Mouse (Mus musculus): Measurements from ENCODE around the gene Zbtb6.

Zbtb6 gene

DNA sequence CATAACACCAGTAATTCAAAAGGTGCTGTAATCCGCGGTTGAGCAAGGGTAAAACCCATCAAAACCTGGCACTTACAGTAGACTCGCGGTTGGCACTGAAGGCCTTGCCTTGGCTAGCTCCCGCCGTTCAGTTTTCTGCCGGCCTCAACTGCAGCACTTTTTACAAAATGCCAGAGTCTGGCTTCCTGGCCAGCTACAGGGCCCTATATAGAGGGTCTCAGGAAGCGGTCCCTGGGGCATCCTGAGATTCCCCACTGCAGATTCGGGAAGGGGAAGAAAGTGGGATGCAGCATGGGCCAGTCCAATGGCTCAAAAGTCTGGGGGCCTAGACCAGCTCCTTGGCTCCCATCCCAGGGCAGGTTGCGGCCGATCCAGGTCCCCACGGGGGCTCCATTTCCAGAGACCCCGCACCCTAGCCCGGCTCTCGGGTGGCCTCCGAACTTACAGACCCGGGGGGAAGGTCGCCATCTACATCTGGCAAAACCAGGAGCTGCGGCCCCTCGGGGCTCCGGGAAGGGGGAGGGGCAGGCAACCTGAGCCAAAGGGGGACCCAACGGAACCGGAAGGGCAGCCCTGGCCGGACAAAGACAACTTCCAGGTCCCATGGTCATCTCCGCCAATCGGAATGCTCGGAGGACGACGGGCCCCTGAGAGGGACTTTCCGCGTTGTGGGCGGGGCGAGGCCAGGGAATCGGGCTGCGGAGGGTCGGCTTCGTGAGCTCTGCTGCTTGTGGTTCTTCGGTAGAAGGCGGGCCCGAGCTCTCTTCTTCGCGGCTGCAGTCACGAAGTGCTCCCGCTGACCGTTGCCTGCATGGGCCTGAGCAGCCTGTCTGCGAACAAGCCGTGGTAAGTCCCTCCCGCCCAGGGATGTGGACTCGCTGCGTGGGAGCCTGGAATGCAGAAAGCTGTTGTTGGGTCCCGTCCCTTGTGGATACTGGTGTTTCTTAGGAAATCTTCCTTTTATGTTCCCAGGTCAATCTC lies at the start of gene Zbtb6, which contains the start of the genes Zbtb26 and Rabgap1:
TSS of gene Zbtb6 (minus strand) at position 561 of the 981 bp plus-strand sequence.
TSS of gene Zbtb26 (minus strand) at position 525 of the 981 bp plus-strand sequence.
TSS of gene Rabgap1 (plus strand) at position 669 of the 981 bp plus-strand sequence.
- DNase-seq = peak; percentile 91

DNA sequence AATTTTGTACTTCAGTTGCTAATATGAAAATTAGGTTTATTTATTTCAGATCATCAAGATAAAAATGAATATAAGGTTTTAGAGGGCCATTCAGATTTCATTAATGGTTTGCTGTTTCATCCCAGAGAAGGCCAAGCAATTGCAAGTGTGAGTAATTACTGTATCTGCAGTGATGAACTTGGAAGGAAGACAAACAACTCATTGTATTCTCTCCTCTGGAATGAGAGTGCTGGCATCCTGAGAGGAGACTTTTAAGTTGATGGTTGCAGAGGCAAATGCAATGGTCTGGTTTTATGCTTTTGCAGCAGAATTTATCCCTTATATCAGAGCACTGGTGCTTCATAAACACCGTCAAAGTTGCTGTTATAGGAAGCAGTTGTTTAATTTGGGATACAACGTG lies 46.0 kb upstream of the Zbtb6 start:
- no peak for DNase-seq

DNA sequence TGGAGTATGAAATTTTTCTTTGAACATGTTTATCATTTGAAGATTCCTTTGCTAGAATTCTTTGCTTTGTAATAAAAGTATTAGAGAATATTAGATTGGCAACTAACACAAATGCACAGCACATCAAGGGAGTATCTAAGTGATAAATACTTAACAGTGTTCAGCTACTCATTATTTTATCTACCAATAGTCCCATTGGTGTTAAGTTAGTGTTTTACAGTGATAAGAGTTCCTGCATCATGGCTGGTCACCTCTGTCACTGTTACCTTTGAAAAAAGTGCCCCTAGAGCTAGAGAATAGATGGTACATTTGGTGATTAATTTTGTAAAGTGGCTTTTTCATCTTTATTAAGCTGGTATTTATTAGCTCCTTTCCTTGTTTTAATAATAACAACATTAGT lies 43.4 kb upstream of the Zbtb6 start:
- no peak for DNase-seq

DNA sequence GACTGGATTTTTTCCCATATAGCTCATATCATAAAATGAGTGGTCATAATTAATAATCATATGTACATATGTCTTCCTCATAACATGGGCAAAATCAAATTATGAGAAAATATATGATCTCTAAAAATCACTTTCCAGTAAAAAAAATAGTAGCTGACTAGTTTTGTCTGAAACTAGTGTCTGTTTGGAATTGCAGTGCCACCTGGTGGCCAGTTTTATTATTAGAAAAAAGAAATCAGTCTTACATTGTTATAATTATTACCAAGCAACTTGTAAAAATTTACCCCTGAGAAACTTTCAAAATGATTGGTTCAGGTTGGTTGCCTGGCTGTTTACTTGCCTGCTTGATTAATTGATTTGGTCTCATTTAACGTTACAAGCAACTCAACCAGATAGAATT lies 42.4 kb upstream of the Zbtb6 start:
- DNase-seq = peak; percentile 13

DNA sequence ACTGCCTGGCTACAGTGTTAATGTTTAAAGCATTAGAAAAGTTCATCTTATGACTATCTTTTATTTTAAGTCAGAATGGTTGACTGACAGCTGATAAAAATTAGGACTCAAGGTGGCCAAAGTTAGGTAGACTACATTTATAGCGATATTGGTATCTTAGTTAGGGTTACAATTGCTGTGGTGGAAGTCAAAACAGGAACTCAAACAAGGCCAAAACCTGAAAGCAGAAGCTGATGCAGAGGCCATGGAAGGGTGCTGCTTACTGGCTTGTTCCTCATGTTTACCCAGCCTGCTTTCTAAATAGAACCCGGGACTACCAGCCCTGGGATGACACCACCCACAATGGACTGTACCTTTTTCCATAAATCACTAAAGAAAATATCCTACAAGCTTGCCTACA lies 41.2 kb upstream of the Zbtb6 start:
- DNase-seq = no peak

DNA sequence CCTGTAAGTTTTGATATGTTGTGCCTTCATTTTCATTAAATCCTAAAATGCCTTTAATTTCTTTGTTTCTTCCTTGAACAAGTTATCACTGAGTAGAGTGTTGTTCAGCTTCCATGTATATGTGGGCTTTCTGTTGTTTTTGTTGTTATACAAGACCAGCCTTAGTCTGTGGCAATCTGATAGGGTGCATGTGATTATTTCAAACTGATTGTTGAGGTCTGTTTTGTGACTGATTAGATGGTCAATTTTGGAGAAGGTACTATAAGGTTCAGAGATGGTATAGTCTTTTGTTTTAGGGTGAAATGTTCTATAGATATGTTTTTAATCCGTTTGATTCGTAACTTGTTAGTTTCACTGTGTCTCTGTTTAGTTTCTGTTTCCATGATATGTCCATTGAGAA lies 37.1 kb upstream of the Zbtb6 start:
- DNase-seq = no peak

DNA sequence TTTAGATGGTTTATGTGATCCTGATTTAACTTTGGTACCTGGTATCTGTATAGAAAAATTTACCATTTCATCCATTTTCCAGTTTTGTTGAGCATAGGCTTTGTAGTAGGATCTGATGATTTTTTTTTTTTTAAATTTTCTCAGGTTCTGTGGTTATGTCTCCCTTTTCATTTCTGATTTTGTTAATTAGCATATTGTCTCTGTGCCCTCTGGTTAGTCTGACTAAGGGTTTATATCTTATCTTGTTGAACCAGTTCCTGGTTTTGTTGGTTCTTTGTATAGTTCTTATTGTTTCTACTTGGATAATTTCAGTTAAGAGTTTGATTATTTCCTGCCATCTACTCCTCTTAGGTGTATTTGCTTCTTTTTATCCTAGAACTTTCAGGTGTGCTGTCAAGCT lies 36.6 kb upstream of the Zbtb6 start:
- DNase-seq = no peak

DNA sequence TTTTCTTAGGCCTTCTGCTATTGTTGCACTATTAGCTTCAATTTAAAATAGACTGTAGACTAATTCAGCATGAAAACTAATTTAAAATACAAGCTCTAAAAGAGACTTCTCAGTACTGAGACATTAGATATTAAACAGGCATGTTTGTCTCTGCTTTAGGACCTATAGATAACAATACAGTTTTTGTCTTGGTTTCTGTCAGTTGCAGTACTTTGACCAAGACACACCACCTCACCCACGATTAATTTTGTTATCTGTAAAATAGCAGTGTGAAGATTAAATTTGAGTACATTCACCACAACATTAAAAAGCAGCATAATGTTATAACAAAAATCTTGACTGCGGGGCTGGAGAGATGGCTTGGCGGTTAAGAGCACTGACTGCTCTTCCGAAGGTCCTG lies 23.3 kb upstream of the Zbtb6 start:
- DNase-seq = no peak

DNA sequence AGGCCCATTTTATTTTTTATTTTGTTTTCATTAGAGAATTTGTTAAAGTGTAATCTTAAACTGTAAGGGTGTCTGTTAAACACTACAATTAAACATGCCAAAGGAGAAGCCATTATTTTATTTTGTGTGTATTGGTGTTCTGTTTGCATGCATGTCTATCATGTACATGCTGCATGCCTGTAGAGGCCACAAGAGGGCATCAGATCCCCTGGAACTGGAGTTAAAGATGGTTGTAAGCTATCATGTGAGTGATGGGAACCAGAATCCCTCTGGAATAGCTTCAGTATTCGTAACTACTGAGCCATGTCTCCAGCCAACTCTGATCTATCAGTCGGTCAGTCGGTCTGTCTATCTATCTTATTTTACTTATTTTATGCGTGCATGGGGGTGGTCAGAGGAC lies 17.7 kb upstream of the Zbtb6 start:
- DNase-seq = no peak

DNA sequence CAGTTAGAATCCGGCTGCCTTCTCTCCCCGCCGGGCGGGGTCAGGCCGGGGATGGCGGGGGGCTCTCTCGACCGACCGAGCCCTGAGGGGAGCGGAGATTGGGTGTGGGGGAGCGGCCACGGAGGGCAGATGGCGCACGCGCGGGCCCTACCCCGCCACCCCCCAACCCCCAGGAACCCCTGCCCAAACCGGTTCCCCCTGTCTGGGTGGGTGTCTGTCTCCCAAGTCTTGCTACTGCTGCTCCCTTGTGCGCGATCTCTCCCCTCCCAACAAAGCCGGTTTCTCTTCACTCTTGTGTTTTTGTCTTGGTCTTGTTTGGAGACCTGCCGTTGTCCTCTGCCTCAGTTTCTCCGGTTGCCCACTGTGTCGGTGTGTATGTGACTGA lies 9.4 kb upstream of the Zbtb6 start:
- no peak for DNase-seq

DNA sequence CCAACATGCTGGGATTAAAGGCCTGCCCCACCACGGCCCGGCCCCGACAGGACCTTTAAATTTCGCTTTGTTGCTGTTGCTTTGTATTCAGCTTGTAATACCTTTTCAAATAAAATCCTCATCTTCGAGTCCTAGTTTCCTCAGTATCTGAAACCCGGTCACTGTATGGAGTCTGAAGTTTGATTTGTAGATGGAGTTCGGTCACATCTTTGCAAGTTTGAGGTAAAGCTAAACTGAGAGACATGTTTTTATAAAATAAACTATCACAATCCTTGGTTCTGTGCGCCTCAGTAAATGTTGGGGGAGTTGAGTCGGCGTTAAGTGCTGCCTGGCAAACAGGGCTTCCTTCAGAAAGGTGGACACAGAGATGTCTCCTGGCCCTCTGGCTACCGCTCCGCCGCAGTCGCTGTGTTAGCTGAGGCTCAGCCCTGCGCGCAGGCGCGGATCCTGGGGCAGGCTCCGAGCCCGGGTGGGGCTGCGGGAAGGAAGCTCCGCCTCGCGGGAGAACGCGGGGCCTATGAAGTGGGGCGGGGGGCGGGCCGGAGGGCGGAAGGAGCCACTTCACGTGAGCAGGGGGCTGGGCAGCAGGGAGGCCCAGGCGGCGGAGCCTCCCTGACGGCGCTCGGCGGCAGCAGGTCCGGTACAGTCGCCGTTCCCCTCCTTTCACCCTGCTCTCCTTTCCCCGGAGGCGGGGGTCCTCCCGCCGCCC lies 8.8 kb upstream of the Zbtb6 start:
- peak; percentile 93 for DNase-seq

DNA sequence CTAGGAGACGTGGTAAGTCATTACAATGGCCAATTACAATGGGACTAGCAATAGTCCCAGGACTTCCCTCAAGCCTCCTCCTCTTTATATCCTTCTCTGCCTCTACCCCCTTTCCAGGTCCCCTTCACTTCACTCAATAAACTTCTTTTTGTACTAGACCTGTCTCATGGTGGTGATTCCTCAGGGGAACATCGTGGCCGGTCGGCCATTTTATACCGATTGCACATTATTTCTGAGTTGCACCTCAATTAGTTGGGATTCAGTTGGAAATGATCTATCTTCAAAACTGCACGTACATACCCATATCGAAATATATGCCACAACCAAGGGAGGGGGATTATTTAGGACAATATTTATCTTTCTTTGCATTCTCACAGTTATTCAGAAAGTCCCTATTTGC lies 11.4 kb downstream of the Zbtb6 start:
- no peak for DNase-seq

DNA sequence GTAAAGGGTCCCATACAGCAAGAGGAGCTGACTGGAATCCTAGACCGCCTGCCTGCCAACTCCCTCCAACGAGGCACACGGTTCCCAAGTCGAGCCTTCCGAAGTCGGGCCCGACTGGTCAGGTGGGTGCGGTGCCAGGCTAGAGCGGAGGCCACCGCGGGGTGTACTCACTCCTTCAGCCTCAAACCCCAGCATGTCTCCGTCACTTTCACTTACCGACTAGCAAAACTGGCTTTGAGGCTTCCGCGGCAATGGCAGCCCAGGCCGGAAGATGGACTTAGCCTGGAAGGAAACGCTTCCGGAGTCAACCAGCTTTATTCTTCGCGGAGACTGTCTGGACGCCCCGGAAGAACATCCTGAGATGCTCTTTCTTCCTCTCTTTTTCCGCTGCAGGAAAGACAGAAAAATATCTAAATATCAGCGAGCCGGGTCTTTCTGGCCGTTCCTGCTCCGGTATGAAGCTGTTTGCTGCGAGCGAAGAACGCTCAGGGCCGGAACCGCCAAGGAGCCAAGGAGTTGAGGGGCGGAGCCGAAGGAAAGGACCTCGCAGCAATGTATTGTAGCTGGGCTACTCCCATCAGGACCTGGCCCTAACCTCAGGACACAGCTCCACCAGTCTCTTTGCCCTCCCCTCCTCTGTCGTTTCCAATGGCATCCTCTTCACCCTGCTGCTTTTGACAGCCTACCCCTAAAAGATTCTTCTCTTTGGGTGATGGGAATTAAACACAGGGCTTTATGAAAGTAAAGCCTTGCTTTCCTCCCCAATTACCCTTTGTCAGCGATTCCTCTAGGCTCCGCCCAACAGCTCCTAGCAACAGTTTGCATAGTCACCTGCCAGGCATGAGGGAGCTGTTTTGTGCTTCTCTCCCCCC lies 12.1 kb downstream of the Zbtb6 start:
- peak; percentile 81 for DNase-seq

DNA sequence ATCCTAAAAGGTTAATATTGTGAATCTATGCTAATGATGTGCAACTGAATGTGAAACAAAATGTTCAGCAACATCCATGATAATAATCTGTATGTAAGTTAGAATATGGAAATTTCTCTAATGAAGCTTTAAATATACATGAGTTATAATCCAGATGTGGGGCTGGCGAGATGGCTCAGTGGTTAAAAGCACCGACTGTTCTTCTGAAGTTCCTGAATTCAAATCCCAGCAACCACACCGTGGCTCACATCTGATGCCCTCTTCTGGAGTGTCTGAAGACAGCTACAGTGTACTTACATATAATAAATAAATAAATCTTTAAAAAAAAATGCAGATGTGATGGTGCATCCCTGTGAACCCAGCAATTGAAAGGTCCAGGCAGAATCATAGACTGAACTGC lies 19.3 kb downstream of the Zbtb6 start:
- DNase-seq = no peak

DNA sequence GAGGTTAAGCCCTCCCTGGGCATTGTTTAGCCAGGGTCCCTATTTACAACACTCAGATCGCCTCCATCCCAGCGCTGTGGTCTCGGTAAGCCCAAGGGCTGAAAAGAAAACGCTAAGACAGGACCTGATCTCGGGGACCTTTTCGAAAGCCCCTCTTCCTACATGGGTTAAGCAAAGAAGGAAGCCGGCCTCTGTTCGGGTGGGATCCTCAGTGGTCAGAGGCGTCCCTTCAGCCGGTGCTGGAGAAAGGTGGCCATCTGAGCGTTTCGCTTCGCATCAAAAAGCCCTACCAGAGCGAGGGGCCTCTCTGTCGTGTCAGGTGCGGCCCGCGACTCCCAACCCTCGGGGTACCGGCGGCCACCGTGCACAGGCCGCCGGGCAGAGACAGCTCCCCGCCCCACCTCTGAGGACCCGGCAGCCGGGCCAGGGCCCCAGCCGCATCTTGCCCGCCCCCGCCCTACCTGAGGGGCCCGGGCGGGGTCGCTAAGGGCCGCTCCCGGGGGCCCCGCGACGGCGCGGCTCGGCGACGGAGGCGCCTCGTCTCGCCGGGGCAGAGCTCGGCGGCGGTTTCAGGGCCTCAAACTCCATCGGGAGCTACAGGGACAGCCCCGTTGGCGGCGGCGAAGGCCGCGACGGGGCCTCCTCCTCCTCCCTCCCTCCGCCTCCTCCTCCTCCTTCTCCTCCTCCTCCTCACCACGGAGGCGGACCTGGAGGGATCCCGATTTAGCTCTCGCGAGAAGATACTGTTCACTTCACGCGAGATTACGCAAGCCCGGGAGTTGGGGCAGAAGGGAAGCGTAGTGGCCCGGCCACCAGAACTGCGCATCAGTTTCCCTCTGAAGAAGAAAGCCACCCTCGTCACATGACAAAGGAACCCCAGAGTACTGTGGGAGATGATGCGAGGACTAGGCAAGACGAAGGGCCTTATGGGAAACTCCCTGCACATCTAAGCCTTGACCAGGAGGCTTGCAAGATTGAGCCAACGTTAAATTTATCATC lies 20.4 kb downstream of the Zbtb6 start, which contains the start of gene Rc3h2:
TSS of gene Rc3h2 (minus strand) at position 598 of the 999 bp plus-strand sequence.
- peak; percentile 94 for DNase-seq

DNA sequence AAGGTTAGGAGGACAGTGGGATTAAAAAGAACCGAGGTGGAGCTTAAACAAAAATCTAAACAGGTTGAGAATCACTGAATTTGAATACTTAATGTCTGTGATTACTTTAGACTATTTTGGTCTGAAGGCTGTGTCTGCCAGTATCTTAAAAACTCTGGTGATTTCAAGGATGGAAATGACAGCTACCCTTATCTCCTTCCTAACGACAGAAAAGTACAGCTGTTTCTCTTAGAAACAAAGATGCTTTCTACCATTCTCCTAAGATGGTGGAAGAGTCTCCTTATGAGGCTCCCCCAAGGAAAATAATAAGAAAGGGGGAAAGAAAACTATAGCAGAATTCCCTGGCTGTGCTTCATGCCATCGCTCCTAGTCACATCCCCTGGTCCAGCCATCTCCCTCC lies 21.1 kb downstream of the Zbtb6 start:
- no peak for DNase-seq

DNA sequence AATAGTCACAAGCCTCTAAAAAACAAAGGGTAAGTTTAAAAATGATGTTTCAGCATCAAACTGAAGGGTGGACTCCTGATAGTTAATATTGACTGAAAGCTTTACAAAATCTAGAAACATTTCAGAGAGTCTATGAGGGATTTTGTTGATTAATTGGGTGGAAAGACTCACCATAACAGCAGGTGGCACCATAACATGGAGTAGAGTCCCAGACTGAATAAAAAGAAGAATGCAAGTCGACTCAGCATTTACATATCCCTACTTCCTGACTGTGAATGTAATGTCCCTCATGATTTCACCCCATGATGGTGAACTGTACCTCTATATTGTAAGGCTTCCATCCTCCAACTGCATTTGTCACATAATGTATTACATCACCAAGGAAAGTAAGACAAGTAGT lies 47.4 kb downstream of the Zbtb6 start:
- DNase-seq = no peak

DNA sequence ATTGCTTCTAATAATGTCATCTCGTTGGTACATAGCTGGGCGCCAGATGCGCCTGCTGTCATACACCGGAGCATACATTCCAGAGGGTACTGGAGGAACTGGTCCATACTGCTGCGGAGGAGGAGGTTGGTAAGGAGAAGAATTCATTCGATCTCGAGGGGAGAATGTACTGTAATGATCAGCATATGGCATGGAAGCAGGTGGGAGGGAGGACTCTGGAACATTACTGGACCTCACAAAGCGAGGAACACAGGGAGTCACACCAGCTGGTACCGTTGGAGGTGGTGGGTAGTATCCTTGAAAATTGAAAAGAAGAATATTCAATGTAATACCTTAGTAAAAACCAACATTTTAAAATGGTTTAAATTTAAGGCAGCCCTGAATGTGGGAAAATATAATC lies 60.0 kb downstream of the Zbtb6 start:
- no peak for DNase-seq

DNA sequence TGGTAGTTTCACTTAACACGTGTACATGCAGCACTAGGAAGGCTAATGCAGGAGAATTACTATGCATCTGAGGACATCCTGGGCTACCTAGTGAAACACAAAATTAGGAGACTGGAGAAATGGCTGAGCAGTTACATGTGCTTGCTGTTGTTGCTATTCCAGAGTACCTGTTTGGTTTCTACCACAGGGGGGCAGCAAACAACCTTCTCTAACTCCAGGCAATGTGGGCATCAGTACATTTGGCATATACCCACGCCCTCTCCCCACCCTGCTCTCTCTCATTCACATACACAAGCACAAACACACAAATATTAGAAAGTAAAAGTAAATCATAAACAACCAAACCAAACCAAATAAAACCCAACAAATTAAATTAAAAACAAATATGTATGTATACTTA lies 62.8 kb downstream of the Zbtb6 start:
- DNase-seq = peak; percentile 69

DNA sequence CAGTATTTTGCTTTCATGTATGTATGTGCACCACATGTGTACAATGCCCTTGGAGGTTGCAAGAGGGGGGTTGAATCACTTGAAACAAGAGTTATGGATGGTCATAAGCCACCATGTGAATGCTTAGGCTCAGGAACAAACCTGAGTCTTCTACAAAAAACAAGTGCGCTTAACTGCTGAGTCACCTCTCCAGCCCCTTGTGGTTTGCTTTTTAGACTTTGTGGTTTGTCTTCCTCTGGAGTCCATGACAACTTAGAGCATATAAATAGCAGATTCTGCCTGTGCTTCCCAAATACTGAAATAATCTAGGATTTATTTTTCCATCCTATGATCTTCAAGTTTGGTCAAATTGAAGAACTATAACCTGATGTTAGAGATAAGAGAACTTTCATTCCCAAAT lies 67.0 kb downstream of the Zbtb6 start:
- no peak for DNase-seq
